Mouse (Mus musculus): ENCODE measurements around the gene Tcf12.

Gene Tcf12

GRCm38 (mm10) chr9:71841850-71842249 is 269.8 kb downstream of the Tcf12 start:
- in situ Hi-C loops (cut with MboI, MseI), result no loop called here

GRCm38 (mm10) chr9:71837366-71837765 is 274.3 kb downstream of the Tcf12 start:
- in situ Hi-C loops (cut with MboI, MseI), result loop anchor here (10.0 kb wide), 1 partner anchor 577 kb away; no protein-coding TSS in a partner anchor

GRCm38 (mm10) chr9:71836366-71836765 is 275.3 kb downstream of the Tcf12 start:
- in situ Hi-C loops (cut with MboI, MseI), result loop anchor here (10.0 kb wide), 1 partner anchor 578 kb away; no protein-coding TSS in a partner anchor

- in situ Hi-C loops (cut with MboI, MseI), result loop anchor here (10.0 kb wide), 1 partner anchor 579 kb away; no protein-coding TSS in a partner anchor
Observed at GRCm38 (mm10) chr9:71835203-71835815, 276.4 kb downstream of the Tcf12 start.

- in situ Hi-C loops (cut with MboI, MseI), result loop anchor here (5.0 to 10.0 kb wide), 2 partner anchors 353 to 580 kb away; no protein-coding TSS in a partner anchor
Observed at GRCm38 (mm10) chr9:71834707-71835106, 277.0 kb downstream of the Tcf12 start.

- in situ Hi-C loops (cut with MboI, MseI), result loop anchor here (5.0 to 10.0 kb wide), 2 partner anchors 355 to 583 kb away; no protein-coding TSS in a partner anchor
Observed at GRCm38 (mm10) chr9:71831756-71832699, 279.6 kb downstream of the Tcf12 start.

GRCm38 (mm10) chr9:71830994-71831393 is 280.7 kb downstream of the Tcf12 start:
- in situ Hi-C loops (cut with MboI, MseI), result loop anchor here (5.0 to 10.0 kb wide), 2 partner anchors 356 to 584 kb away; no protein-coding TSS in a partner anchor

- in situ Hi-C loops (cut with MboI, MseI), result loop anchor here (5.0 to 10.0 kb wide), 2 partner anchors 357 to 584 kb away; no protein-coding TSS in a partner anchor
Observed at GRCm38 (mm10) chr9:71830365-71830764, 281.3 kb downstream of the Tcf12 start.

- in situ Hi-C loops (cut with MboI, MseI), result loop anchor here (5.0 to 10.0 kb wide), 2 partner anchors 358 to 585 kb away; no protein-coding TSS in a partner anchor
Observed at GRCm38 (mm10) chr9:71829753-71830152, 281.9 kb downstream of the Tcf12 start.

GRCm38 (mm10) chr9:71829137-71829536 is 282.5 kb downstream of the Tcf12 start:
- in situ Hi-C loops (cut with MboI, MseI), result no loop called here

- in situ Hi-C loops (cut with MboI, MseI), result no loop called here
Observed at GRCm38 (mm10) chr9:71827371-71827770, 284.3 kb downstream of the Tcf12 start.

- in situ Hi-C loops (cut with MboI, MseI), result no loop called here
Observed at GRCm38 (mm10) chr9:71826040-71826525, 285.6 kb downstream of the Tcf12 start.

- in situ Hi-C loops (cut with MboI, MseI), result loop anchor here (25.0 kb wide), 1 partner anchor 1190 kb away; no protein-coding TSS in a partner anchor
Observed at GRCm38 (mm10) chr9:71822003-71822402, 289.7 kb downstream of the Tcf12 start.

- in situ Hi-C loops (cut with MboI, MseI), result loop anchor here (25.0 kb wide), 1 partner anchor 1194 kb away; no protein-coding TSS in a partner anchor
Observed at GRCm38 (mm10) chr9:71818453-71818852, 293.2 kb downstream of the Tcf12 start.

GRCm38 (mm10) chr9:71816121-71816520 is 295.6 kb downstream of the Tcf12 start:
- in situ Hi-C loops (cut with MboI, MseI), result loop anchor here (25.0 kb wide), 1 partner anchor 1196 kb away; no protein-coding TSS in a partner anchor

GRCm38 (mm10) chr9:71813565-71813964 is 298.1 kb downstream of the Tcf12 start:
- in situ Hi-C loops (cut with MboI, MseI), result loop anchor here (5.0 to 25.0 kb wide), 2 partner anchors 166 to 1199 kb away; no protein-coding TSS in a partner anchor

GRCm38 (mm10) chr9:71812914-71813313 is 298.8 kb downstream of the Tcf12 start:
- in situ Hi-C loops (cut with MboI, MseI), result loop anchor here (5.0 to 25.0 kb wide), 2 partner anchors 166 to 1199 kb away; no protein-coding TSS in a partner anchor

- in situ Hi-C loops (cut with MboI, MseI), result loop anchor here (5.0 to 25.0 kb wide), 2 partner anchors 165 to 1200 kb away; no protein-coding TSS in a partner anchor
Observed at GRCm38 (mm10) chr9:71812402-71812801, 299.3 kb downstream of the Tcf12 start.

GRCm38 (mm10) chr9:71811404-71811803 is 300.3 kb downstream of the Tcf12 start:
- in situ Hi-C loops (cut with MboI, MseI), result loop anchor here (5.0 to 25.0 kb wide), 2 partner anchors 164 to 1201 kb away; no protein-coding TSS in a partner anchor

- in situ Hi-C loops (cut with MboI, MseI), result loop anchor here (5.0 to 25.0 kb wide), 2 partner anchors 163 to 1202 kb away; no protein-coding TSS in a partner anchor
Observed at GRCm38 (mm10) chr9:71810723-71811122, 300.9 kb downstream of the Tcf12 start.
